Mouse (Mus musculus) forebrain, embryonic 16.5 days (tissue): ENCODE measurements around the gene Gm20715. TPM values are rescaled to one million over a fixed set of nuclear protein-coding genes. Genes with fewer than 3 reads are reported as not detected.
A peak's percentile ranks its signal among the peaks of the same experiment; 100 is the strongest.

Source experiments
- ATAC-seq: fragments of 200-750 bp; cut with Nextera tagmentation; 2 replicates; pipeline ENCODE4 v1.8.0; 2017; ENCODE audit warnings: mild to moderate bottlenecking, moderate library complexity
- H3K27ac ChIP-seq: fragments of 300-500 bp; sonication (generic); 2 replicates; pipeline ENCODE4 v1.5.1; 2014; ENCODE audit warnings: low read length, control low read depth
- H3K27me3 ChIP-seq: fragments of 300-500 bp; sonication (generic); replicated peaks from 2 replicates; pipeline ENCODE4 v1.6.1; 2014; ENCODE audit warnings: low read length; ENCODE audit not compliant: control insufficient read depth, insufficient read depth
- H3K36me3 ChIP-seq: fragments of 300-500 bp; sonication (generic); 2 replicates; pipeline ENCODE4 v1.6.1; 2014; ENCODE audit not compliant: control insufficient read depth, insufficient read depth
- H3K4me1 ChIP-seq: fragments of 300-500 bp; sonication (generic); replicated peaks from 2 replicates; pipeline ENCODE4 v1.6.1; 2014; ENCODE audit warnings: low read length; ENCODE audit not compliant: control insufficient read depth, insufficient read depth
- H3K4me2 ChIP-seq: fragments of 300-500 bp; sonication (generic); 2 replicates; pipeline ENCODE4 v1.6.1; 2014; ENCODE audit warnings: mild to moderate bottlenecking, low read length, control low read depth
- H3K4me3 ChIP-seq: fragments of 300-500 bp; sonication (generic); replicated peaks from 2 replicates; pipeline ENCODE4 v1.5.1; 2014; ENCODE audit warnings: mild to moderate bottlenecking, low read length, control low read depth
- H3K9ac ChIP-seq: fragments of 300-500 bp; sonication (generic); replicated peaks from 2 replicates; pipeline ENCODE4 v1.6.1; 2014; ENCODE audit warnings: low read depth, low read length, control low read depth
- H3K9me3 ChIP-seq: fragments of 300-500 bp; sonication (generic); 2 replicates; pipeline ENCODE4 v1.6.1; 2016; ENCODE audit warnings: low read length; ENCODE audit not compliant: control insufficient read depth
- WGBS: fragments of 180-500 bp; shearing (Covaris S2); extraction: QIAGEN DNeasy Blood & Tissue Kit; methylation state at CpG from one replicate; pipeline ENCODE4 v1.1.7; 2014; 5-methylcytosine and 5-hydroxymethylcytosine counted together
- polyA plus RNA-seq: library from polyadenylated mRNA; unstranded; fragments of >200 nt; fragmentation: Nextera tagmentation; extraction: Ambion mirVana; gene quantifications from 2 replicates; pipeline ENCODE4 v1.2.1, GENCODE M21; 2015

Gene Gm20715
- polyA plus RNA-seq, 1 experiment from 2014 or later: not detected

GRCm38 (mm10) chr7:6414626-6415441, 4.8 kb downstream of the Gm20715 start:
- peak overlapping the region; percentile 56 for H3K4me2 ChIP-seq
- H3K4me1 ChIP-seq: no peaks in the 10 kb centered on the region; the same call in 1 of the 2 replicates
- 9% methylated on average over 17 of the region's 22 CpGs for WGBS
- H3K9me3 ChIP-seq: no peaks in the 10 kb centered on the region
- peak; percentile 90 for ATAC-seq
- no peaks in the 10 kb centered on the region for H3K27me3 ChIP-seq
- no peak overlapping the region for H3K27ac ChIP-seq
- peak overlapping the region; percentile 48 for H3K9ac ChIP-seq
- H3K4me3 ChIP-seq: peak overlapping the region; percentile 45
- H3K36me3 ChIP-seq: no peaks in the 10 kb centered on the region

DNA sequence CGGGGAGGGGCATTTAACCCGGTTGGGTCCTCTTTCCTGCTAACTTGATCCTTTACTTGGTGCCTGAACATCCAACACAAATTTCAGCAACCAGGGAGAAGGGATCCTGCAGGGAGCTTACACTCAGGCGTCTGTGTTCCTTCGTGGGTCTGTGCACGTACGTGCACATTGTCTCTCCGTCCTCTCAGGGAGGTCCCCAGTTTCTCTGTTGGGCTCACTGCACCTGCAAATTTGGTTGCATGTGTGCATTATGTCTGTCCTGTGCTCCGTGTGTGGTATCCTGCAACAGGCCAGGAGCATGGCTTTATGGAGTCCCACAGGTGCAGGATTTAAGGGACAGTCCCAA, 5.3 kb downstream of the Gm20715 start:
- 12% methylated on average over 8 of the region's 8 CpGs for WGBS
- H3K27me3 ChIP-seq: no peaks in the 10 kb centered on the region
- no peaks in the 10 kb centered on the region; the same call in 1 of the 2 replicates for H3K4me1 ChIP-seq
- no peaks in the 10 kb centered on the region for H3K36me3 ChIP-seq
- H3K4me2 ChIP-seq: peak overlapping the region; percentile 56
- peak; percentile 62 for ATAC-seq
- H3K9me3 ChIP-seq: no peaks in the 10 kb centered on the region
- peak overlapping the region; percentile 45 for H3K4me3 ChIP-seq
- no peak overlapping the region for H3K27ac ChIP-seq
- peak overlapping the region; percentile 48 for H3K9ac ChIP-seq

DNA sequence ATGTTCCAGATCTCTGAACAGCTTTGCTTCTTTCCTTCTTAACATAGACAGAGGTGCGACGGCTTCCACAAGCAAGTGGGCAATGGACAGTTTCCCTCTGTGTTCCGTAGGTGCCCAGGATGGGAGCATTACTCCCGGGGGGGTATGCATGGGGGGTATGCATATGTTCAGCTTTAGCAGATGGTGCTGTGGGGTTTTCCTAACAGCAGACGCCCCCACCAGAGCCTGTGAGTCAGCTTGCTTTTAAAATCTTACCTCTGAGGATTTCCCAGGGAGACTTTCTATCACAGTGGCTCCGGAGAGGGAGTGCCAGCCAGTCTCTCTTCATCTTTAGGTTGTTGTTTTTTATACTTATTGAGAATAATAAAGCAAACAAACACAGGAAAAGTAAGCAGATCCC, 9.8 kb downstream of the Gm20715 start:
- H3K4me1 ChIP-seq: no peaks in the 10 kb centered on the region; the same call in 1 of the 2 replicates
- no peak overlapping the region for H3K4me2 ChIP-seq
- no peak for ATAC-seq
- no peaks in the 10 kb centered on the region for H3K27me3 ChIP-seq
- whole genome bisulfite sequencing: 79% methylated on average over 6 of the region's 6 CpGs
- H3K4me3 ChIP-seq: no peak overlapping the region
- H3K9me3 ChIP-seq: no peaks in the 10 kb centered on the region
- no peaks in the 10 kb centered on the region for H3K36me3 ChIP-seq
- no peak overlapping the region for H3K9ac ChIP-seq
- no peak overlapping the region for H3K27ac ChIP-seq

DNA sequence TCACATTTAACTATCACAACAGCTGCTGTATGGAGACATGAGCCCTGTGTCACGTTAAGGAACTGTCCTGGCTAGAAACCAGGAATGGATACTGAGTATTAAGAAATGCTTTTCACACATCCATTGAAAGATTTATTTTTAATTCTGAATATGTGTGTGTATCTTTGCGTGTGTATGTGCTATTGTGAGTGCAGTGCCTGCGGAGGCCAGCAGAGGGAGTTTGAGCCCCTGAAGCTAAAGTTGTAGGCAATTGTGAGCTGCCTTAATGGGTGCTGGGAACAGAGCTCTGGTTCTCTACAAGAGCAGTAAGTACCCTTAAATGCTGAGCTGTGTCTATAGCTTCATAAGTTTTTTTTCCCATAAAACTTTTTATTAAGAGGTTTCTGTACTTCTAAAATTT, 19.3 kb downstream of the Gm20715 start:
- ATAC-seq: no peak
- H3K4me2 ChIP-seq: no peak overlapping the region
- H3K9ac ChIP-seq: no peak overlapping the region
- H3K4me1 ChIP-seq: no peaks in the 10 kb centered on the region
- H3K27me3 ChIP-seq: no peaks in the 10 kb centered on the region
- no peak overlapping the region for H3K4me3 ChIP-seq
- H3K36me3 ChIP-seq: no peaks in the 10 kb centered on the region
- WGBS: 89% methylated on average over 3 of the region's 3 CpGs
- H3K9me3 ChIP-seq: 0 out of 2 replicates have a peak, but pooled peaks cover 5% of the 10 kb centered on the region
- H3K27ac ChIP-seq: no peak overlapping the region

GRCm38 (mm10) chr7:6430342-6430741, 20.3 kb downstream of the Gm20715 start:
- no peak overlapping the region for H3K4me2 ChIP-seq
- 31% methylated on average over 2 of the region's 2 CpGs for WGBS

DNA sequence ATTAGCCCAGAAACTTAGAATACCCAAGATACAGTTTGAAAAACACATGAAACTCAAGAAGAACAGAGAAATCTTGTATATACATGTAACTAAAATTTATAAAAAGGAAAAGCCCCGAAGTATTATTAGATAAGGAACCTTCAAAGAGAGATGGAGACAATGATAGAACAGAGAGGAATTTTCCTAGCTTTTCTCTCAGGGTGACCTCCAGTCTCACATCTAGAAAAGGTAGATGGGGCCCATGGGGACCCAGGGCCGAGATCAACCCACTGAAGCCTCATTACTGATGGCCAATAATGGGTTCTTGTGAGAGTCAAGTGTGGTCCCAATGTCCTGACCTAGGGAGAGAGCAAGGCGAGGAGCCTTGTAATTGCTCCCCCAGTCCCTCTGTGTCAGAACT, 28.3 kb downstream of the Gm20715 start, which contains the start of gene Olfr1344:
Gene Olfr1344, plus strand, starts transcription at position 301 of the 400 bp plus-strand sequence.
- no peaks in the 10 kb centered on the region for H3K27me3 ChIP-seq
- ATAC-seq: no peak
- H3K4me3 ChIP-seq: no peak within 1 kb of the TSS
- H3K27ac ChIP-seq: no peak within 1 kb of the TSS
- no peaks in the 10 kb centered on the region for H3K36me3 ChIP-seq
- peaks cover 11% of the 10 kb centered on the region for H3K4me1 ChIP-seq
- no peaks in the 10 kb centered on the region for H3K9me3 ChIP-seq
- H3K9ac ChIP-seq: no peak within 1 kb of the TSS
- no peak within 1 kb of the TSS for H3K4me2 ChIP-seq
- 86% methylated on average over 3 of the region's 3 CpGs for WGBS

More at GRCm38 (mm10) chr7:6430342-6430741, 20.3 kb downstream of the Gm20715 start:
- H3K4me3 ChIP-seq: no peak overlapping the region
- no peak overlapping the region for H3K9ac ChIP-seq
- H3K4me1 ChIP-seq: peaks cover 5% of the 10 kb centered on the region
- 0 out of 2 replicates have a peak, but pooled peaks cover 5% of the 10 kb centered on the region for H3K9me3 ChIP-seq
- no peaks in the 10 kb centered on the region for H3K36me3 ChIP-seq
- no peaks in the 10 kb centered on the region for H3K27me3 ChIP-seq
- no peak for ATAC-seq
- H3K27ac ChIP-seq: no peak overlapping the region

DNA sequence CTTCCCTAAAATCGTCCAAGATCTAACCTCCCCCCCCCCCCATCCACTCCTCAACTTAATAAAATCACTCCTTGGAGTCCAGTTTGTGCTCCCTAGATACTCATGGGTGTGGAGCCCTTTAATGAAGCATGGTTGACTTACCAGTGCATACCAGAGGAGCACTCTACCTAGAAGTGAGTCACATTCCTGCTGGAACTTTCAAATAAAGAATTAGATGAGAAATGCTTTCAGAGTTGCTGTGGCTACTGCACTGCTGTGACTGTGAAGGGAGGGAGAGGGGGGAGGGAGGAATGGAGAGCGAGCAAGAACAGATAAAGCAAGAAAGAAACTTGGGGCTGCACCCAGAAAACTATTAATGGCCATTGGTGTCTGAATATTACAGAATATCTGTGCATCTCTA, 31.1 kb downstream of the Gm20715 start:
- Histone ChIP-seq H3K27me3 (no peaks in the 10 kb centered on the region), H3K4me3 (no peak overlapping the region), H3K4me1 (no peaks in the 10 kb centered on the region), H3K9ac (no peak overlapping the region), H3K4me2 (no peak overlapping the region), H3K9me3 (no peaks in the 10 kb centered on the region), H3K36me3 (no peaks in the 10 kb centered on the region), H3K27ac (no peak overlapping the region)
- WGBS: 65% methylated on average over 2 of the region's 2 CpGs
- ATAC-seq: no peak

- H3K4me3 ChIP-seq: no peak overlapping the region
- 90% methylated on average over 5 of the region's 5 CpGs for WGBS
- H3K9me3 ChIP-seq: no peaks in the 10 kb centered on the region
- no peak overlapping the region for H3K9ac ChIP-seq
- no peaks in the 10 kb centered on the region for H3K4me1 ChIP-seq
- H3K27me3 ChIP-seq: no peaks in the 10 kb centered on the region
- no peak for ATAC-seq
- H3K27ac ChIP-seq: no peak overlapping the region
- H3K4me2 ChIP-seq: no peak overlapping the region
- no peaks in the 10 kb centered on the region for H3K36me3 ChIP-seq
Measured at GRCm38 (mm10) chr7:6447771-6448170, 37.7 kb downstream of the Gm20715 start.

DNA sequence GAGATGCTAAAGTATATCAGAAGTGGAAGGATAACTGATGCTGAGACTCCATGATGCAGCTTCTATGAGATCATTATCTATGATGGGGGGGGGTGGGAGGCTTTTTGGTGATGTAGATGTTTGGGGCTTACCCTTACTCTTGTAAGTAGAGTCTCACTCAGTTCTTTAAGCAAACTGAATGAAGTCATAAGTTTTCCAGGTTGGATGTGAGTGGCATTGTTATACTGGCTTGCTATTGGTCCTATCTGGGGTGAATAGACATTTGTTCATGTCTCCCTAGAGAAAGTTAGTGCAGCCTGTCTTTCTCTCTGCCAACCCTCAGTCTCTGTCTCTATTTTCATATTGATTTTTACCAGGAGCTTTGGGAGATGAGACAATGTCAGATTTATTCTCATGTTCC, 45.8 kb downstream of the Gm20715 start, which contains the start of gene Olfr1336:
Gene Olfr1336, plus strand, starts transcription at position 301 of the 400 bp plus-strand sequence.
- H3K27me3 ChIP-seq: no peaks in the 10 kb centered on the region
- H3K4me3 ChIP-seq: no peak within 1 kb of the TSS
- ATAC-seq: no peak
- no peaks in the 10 kb centered on the region for H3K4me1 ChIP-seq
- H3K9ac ChIP-seq: no peak within 1 kb of the TSS
- H3K36me3 ChIP-seq: no peaks in the 10 kb centered on the region
- no peak within 1 kb of the TSS for H3K4me2 ChIP-seq
- H3K9me3 ChIP-seq: no peaks in the 10 kb centered on the region; the same call in 1 of the 2 replicates
- H3K27ac ChIP-seq: no peak within 1 kb of the TSS
